Mouse (Mus musculus): Measurements from ENCODE around the gene Gm21988.
A peak's percentile ranks its signal among the peaks of the same experiment; 100 is the strongest.

The Gm21988 gene

DNA sequence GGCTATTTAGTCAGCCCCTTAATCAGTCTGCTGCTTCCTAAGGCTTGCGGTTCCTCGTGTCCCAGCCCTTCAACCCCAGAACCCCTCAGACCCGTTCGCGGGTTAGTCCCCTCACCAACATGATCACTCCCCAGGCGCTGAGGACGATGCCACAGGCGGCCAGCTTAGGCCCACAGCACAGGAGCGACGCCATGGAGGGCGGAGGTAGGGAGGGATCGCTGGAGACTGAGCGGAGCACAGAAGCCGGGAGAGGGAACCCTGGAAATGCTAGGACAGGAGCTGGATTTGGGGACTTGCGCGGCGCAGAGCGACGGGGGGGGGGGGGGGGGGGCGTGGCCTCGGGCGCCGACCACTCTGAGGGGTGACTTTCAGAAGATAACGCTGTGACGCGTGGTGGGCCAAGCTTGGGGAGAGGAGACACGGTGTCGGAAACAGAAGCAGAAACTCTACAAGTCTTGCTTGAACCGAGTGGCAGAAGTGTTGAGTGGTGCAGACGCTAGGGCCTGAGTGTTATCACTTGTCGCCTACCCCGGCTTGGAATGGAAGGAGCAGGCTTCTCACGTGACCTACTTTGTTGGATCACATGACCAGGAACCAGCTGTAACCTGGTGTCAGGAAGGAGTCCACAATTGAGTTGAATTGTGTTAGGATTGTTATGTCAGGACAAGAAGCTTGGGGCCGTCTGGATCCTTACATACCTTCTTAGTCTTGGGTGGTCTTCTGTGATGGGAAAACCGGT is at the start of gene Gm21988, which contains the start of gene Rnasek:
Gene Gm21988 (minus strand): TSS at position 290 of the 739 bp plus-strand sequence.
Gene Rnasek (minus strand): TSS at position 302 of the 739 bp plus-strand sequence.
- DNase-seq (ENCODE audit: low spot score in 2 of 2): peak; percentile 68 to 76

DNA sequence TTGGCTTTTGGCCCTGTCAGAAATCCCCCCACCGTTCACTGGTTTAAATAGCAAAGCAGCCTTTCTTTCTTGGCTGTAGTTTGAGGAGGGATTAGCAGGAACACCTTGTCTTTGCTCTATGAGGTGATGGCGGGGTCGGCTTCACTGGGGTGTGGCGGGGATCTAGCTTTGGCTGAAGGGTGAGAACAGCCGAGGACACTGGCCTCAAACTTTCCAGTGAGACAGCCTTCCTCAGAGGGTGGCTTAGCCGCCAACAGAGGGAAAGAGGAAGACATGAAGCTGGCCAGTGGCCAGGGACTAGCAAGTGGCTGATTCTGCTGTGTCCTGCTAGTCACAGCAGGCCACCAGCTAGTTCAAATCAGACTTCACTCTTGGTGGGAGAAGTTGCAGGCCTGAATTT is 49.6 kb upstream of the Gm21988 start:
- peak in 1 of 2 experiments; percentile 16 for DNase-seq (ENCODE audit: low spot score in 2 of 2)

DNA sequence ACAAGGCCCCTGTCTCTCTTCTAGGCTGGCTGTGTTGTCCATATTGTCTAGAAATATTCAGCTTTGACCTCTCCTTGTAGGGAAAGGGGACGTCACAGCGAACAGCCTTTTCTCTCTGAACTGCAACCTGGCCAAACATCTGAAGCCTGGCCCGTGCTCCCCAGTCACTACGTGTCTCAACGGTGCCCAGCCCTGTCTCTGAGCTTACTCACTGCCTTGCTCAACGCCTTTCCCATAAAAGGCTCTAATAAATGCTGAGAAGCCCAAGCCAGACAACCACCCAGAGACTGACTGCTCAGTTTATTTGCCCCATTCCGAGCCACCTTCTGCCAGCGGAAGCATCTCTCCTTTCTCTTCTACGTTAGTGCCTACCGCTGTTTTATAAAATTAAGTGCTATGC is 48.5 kb upstream of the Gm21988 start:
- DNase-seq (ENCODE audit: low spot score in 2 of 2): no peak

DNA sequence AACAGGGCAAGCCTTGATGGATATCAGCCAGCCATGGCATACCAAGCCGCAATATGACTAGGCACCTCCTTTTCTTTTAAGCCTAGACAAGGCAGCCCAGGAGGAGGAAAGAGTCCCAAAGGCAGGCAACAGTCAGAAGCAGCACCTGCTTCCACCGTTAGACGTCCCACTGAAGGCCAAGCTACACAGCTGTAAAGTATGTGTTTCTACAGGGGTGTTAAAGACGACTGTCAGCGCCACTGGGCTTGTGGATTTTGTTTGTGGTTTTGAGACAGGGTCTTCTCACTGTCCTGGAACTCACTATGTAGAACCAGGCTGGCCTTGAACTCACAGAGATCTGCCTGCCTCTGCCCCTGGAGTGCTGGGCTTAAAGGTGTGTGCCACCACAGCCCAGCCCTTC is 46.1 kb upstream of the Gm21988 start:
- DNase-seq (ENCODE audit: low spot score in 2 of 2): no peak

DNA sequence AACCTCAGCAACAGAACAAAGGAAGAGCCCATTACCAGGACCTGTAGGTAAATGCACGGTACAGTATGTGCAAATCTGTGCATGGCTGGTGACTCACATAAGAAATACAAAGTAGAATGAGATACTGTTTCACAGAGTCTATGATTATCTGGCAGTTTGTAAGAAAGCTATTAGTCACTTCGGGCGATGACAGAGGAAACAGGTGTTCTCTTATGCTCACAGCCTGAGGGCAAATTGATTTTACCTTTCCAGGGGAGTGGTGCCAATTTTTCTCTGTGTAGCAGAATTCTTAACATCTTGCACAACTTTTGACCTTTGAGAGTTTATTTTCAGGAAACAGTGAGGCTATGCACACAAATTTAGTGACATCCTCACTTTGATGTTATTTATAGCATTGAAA is 45.1 kb upstream of the Gm21988 start:
- no peak for DNase-seq (ENCODE audit: low spot score in 2 of 2)

DNA sequence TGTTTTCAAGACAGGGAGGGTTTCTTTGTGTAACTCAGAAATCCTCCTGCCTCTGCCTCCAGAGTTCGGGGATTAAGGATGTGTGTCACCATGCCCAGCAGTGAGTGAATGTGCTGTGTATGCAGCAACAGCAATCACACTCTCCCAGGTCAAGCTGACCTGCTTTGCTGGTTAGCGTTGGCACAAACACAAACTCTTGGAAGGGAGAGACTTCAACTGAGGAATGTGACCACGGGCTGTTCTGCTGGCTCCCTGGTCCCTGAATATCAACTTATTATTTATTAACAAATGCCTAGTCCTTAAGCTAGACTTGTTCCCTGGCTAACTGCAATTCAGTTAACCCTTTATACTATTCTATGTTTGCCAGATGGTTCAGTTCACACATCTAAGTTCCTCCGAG is 44.0 kb upstream of the Gm21988 start:
- DNase-seq (ENCODE audit: low spot score in 2 of 2): no peak

DNA sequence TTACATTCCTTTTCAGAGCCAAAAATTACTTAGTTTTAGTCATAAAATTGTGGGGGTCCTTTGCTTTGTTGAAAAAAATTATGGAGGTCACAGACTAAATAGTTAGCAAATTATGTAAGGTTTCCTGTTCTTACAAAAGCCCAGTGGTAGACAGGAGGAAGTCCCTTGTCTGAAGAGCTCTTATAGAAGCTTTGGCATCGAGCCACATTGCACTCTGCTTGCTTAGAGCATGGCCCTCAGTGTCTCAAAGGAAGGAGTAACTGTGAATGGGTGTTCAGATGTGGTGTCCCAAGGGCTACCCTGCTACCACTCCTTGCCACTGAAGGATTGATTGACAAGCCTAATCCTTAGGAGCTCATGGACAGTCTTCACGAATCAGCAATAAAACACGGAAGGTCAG is 40.8 kb upstream of the Gm21988 start:
- no peak for DNase-seq (ENCODE audit: low spot score in 2 of 2)

DNA sequence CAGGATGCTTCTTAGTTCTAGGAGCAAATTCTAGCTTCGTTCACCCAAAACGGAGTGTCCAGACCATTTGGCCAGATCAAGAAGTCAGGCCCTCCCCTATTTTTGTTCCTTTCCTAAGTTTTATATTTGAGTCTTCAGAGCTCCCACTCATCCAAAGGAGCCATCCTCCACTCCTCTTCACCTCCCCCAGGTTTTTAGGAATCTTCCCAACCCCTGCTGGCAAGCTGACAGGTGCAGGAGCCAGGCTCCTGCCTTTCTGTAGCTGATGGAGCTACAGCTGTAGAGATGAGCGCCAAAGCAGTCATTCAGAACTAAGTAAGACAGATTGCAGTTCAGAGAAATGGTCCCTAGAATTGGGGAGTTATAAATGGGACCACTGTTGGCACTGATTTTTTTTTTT is 39.3 kb upstream of the Gm21988 start:
- DNase-seq (ENCODE audit: low spot score in 2 of 2): no peak

DNA sequence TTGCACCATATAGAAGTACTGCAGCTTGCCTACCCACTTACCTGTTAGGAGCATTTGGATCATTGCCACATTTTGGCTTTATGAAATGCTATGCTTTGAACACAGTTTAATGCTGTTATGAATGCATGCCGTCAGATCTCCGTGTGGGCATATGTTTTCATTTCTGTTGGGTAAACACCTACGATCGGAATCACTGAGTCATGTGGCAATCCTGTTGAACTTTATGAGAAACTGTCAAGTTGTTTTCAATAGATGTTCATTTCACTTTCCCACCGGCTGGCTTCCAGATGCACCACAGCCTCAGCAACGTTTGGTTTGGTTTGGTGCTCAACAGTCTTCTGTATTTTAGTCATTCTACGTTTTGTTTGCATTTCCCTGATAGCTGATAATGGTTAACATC is 32.0 kb upstream of the Gm21988 start:
- no peak for DNase-seq (ENCODE audit: low spot score in 2 of 2)

DNA sequence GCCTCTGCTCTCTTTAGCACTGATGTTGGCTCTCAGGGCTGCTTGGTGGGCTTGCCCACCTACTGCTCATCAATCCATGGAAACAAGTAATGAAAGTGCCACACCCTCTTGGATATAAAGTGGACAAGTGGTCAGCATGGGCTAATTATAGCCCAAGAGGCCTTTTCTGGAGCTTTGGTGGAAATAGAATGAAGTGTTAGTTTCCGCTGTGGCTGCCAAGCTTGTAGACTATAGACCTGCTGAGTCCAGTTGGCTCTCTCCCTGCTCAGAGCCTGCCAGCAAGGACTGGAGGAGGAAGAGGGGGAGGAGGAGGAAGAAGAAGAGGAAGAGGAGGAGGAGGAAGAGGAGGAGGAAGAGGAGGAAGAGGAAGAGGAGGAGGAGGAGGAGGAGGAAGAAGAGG is 26.8 kb upstream of the Gm21988 start:
- DNase-seq (ENCODE audit: low spot score in 2 of 2): no peak

DNA sequence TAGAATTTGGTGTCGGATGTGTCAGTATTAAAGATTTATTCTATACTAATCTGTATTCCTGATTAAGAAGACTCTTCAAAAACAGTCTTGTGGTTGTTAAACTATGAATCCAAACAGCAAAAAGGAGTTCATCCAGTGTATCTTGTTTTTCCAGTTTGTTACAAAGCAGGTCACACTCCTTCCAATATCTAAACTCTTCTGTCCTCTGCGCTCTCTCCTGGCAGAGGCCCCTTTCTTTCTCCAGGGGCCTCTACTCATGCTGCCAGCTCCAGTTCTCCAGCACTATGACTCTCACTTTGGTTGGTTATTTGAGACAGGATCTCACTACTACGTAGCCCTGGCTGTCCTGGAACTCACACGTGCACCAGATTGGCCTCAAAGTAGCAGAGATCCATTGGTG is 26.2 kb upstream of the Gm21988 start:
- no peak for DNase-seq (ENCODE audit: low spot score in 2 of 2)

DNA sequence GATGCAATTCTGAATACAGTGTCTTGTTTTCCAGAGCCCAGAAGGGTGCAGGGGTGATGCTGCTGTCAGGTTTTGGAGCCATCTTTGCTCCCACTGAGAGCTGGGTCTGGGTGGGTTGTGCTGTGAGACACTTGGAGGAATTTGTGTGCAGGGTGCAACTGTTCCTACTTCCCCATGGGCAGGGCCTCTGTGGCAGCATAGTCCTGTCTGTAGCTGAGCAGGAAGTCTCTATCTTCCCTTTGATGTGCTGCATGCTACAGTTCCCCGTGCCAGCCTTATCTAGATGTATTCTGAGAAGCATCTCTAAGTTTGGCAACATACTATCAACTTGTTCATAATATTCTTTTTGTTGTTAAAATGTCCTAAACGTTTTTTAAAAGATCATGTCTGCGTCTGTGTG is 25.6 kb upstream of the Gm21988 start:
- DNase-seq (ENCODE audit: low spot score in 2 of 2): no peak

DNA sequence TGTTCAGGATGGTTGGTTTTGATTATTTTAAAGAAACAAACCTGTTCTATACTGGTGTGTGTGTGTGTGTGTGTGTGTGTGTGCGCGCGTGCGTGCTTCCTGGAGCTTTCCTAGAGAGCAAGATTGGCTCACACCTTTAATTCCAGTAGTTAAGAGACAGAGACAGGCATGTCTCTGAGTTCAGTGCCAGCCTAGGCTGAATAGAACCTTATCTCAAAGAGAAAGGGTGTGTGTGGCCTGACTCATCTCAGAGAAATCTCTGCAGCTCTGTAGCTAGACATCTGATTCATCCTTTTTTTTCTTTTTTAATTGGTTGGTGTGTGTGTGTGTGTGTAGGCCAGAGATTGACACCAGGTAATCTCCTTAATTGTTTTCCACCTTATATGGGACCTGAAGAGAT is 19.4 kb upstream of the Gm21988 start:
- DNase-seq (ENCODE audit: low spot score in 2 of 2): no peak

DNA sequence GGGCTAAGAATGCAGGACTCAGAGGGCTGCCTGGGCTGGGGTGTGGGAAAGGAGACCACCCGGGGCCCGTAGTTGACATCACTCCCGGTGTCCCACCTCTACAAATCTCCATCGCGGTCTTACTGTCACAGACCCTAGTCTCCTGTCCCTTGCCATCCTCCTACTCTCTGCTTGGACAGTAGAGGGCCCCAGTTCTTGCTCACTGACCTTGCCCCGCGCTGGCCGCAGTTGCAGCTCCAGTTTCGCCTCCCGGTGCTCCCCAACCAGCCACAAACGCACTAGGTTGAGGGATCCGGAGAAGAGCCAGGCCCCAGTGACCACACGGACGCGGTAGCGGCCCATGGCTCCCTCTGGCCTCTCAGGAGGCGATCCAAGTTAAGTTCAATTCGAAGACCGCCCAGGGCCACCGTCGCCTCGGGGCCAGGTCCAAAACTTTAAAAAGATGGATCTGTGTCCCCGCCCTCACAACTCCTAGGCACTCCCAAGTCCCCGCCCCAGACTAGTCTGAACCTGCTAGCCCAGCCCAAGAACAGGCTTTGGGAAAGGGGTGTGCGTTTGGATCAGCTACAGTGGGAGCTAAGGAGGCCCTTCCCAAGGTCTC is 15.4 kb upstream of the Gm21988 start, which contains the start of gene Alox12:
Gene Alox12 (minus strand): TSS at position 423 of the 601 bp plus-strand sequence.
- DNase-seq (ENCODE audit: low spot score in 2 of 2): no peak

DNA sequence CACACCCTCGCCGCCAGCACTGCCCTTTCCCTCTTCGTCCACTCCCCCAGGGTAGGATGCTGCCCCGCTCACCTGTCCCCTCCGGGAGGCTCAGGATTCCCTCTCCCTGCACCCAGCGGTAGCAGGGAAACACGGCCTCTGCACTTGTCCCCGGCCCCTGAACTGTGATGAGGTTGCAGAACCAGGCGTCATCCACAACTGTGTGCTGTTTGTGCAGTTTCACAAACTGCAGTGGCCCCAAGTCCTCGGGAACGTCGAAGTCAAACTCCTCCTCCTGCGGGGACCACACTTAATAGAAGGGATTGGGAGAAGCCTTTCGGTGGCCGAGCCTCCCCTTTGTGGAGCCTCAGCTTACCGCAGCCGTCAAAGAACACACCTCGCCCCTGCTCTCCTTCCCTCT is 14.7 kb upstream of the Gm21988 start:
- no peak for DNase-seq (ENCODE audit: low spot score in 2 of 2)

DNA sequence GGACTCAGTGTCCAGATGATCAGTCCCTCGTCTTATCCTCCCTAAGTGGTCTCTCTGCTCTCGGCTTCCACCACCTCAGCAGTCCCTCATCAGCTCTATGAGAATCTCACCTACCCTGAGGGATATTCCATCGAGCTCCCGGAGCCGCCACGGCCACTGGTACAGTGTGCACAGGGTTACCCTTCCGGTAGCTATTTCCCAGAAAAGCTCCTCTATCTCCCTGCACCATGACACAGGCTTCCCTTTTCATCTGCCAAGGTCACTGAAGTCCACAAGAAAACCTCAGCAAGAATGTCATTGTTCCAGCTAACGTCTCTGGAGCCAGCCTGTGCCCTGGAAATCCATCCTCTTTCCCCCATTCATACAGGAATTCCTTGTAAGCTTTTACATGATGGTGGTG is 12.2 kb upstream of the Gm21988 start:
- DNase-seq (ENCODE audit: low spot score in 2 of 2): no peak

DNA sequence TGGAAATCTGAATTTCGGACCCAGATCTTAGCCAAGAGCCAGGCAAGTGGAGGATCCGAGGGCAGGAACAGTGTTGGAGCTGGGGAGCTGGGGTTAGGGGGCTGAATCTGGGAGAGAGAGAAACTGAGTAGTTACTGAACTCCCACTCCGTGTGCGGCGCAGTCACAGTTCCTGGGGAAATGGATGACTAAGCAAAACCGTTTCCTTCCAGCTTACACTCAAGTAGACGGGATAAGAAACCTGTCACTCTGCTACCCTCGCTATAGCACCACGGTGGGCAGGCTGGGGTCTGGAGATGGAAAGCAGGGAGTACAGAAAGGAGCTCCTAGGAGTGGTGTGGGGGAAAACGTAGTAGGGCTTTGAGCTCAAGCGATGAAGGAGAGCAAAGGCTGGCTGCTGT is 10.5 kb upstream of the Gm21988 start:
- DNase-seq (ENCODE audit: low spot score in 2 of 2): no peak

DNA sequence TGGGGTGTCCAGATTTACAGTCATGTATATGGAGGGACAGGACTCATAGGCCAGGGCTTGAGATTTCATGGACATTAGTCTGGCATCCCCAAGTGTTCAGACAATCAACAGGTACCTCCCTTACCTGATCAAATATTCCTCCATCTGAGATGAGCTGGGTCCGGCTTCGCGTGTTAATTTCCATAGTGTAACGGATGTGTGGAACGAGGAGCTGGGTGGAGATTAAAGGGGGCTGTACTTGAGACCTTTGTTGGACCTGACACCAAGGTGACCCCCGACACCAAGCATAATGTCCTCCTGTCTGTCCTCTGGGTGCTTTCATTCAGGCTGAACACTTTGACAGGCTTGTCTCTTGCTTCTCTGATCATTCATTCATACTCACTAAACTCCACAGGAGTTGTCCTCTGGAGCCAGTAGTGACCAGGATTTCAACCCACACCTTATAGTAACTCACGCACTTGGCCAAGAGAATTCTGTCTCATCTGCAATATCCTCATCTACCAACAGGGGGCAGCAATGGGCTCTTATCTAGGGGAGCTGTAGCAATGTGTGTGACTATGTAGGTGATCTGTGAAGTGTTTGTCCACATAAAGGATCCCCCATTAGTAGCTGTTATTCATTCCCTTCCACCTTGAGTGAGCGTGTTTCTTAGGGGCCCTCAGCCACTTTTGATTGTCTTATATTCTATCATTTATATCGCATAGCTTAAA is 7.7 kb upstream of the Gm21988 start:
- no peak for DNase-seq (ENCODE audit: low spot score in 2 of 2)

DNA sequence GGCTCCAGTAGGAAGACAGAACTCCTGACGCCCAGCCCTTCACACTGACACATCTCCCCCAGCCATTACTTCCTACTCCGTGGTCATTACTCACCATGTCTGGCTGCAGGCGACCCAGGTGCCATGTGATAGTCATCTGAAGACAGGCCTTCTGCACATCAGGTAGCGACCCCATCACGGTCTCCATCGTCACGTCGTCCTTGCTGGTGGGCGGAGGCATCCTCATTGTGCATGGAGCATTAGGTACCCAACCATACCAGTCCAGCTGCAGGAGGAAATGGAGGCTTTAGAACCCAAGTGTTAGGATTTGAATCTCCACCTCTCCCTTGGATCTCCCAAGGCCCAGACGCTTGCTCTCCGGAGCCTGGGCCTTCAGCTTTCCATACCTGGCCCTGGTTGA is 3.0 kb upstream of the Gm21988 start:
- no peak for DNase-seq (ENCODE audit: low spot score in 2 of 2)

DNA sequence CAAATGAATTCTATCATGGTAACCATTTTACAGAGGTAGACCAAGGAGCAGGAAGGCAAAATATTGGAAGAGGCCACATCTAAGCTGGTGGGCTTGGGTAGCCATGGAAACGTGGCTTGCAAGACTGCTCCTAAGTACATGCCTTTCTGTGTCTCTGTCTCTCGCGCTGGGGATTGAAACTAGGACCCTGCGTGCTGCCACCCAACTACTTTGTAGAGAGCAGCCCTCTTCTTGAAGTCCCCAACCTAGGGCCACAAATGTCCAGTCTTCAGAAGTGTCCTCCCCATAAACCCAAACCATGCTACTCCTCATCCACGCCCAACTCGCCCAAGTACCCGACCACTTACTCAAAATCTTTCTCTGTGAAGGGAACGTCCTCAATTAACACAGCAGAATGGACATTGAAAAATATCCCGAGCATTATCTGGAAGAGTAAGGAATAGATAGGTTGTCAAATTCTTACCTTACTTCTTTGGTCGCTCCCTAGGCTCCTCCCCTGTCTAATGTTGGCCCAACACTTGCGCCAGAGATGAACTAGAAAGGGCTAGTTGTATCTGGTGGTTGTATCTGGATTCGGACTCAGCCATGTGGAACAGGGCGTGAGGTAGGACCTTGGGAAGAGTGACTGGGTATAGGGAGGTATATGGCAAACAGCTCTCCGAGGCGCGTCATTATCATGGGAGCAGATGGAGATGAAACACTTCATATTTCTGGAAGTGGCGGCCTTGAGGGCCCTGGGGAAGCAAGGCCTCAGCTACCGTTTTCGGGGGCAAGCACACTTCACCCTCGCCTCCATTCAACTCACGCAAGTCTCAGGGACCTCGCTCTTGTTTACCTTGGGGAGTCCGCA is 814 bp downstream of the Gm21988 start:
- no peak for DNase-seq (ENCODE audit: low spot score in 2 of 2)

DNA sequence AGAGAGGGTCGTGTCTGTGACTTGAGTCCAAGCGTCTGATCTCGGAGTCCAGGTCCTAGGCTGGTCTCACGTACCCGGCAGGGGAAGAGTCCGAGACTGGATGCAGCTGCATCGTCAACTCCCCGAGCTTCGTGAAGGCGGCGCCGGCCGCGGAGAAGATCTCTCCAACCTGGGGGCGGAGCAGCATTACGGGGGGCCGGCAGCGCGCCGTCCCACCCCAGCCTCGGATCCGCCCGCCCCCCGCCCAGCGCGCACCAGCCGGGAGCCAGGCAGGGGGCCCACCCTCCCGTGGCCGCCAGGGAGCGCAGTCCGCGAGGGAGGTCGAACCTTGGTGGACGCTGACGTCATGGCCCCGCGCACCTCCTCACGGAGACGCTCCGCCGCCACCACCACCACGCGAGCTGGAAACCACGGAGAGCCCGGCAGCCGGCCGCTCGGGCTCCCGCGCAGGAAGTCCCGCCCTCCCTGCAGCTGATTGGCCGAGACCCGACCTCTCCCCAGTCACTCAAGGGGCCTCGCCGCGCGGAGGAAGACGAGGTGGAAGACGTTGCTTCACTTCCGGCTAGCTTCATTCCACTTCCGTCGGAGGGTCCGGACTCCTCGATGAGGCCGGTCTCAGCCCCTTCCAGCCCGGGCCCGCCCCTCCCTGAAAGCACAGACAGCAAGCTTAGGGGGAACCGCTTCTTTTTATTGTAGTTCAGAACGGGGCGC is 2.0 kb downstream of the Gm21988 start, which contains the start of gene 0610010K14Rik:
Gene 0610010K14Rik (minus strand): TSS at position 458 of the 711 bp plus-strand sequence.
- DNase-seq (ENCODE audit: low spot score in 2 of 2): peak; percentile 96 to 97

All from right cerebral cortex, postnatal 36 days (tissue).